Mouse (Mus musculus): Measurements from ENCODE around the gene Kdm4b.

The Kdm4b gene

DNA sequence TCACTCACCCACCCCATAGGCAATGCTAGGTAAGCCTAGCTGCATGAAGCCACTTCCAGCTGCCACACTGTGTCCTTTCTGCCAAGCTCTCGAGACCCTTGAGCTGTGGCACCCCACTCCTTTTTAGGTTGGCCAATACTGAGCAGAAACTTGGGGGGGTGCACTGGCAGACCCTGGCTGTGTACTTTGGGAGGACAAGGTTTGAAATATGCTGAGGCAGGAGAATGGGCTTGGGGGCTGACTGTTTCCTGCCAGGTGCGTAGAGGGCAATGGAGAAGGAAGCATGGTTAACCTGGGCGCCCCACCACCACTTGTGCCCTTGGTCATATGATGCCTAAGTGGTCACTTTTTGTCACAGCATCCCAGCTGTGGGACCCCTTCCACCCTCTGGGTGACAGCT lies 118.9 kb downstream of the Kdm4b start:
- no peak for DNase-seq

DNA sequence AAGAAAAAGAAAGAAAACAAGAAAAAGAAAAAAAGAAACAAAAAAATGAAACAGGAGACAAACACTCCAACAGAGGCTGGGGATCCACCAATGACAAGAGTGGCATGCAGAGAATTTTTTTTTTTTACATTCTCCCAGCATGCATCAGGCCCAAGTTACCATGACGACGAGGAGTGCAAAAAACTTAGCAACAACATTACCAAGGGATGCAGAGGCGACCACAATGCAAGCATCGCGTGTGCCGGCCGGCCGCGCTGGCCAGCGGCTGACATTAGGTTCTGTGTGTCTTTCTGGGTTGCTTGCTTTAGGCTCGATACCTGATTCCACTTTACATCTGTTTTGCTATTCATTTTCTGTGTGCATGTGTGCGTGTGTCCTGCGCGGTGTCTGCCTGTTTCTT lies 119.5 kb downstream of the Kdm4b start:
- no peak for DNase-seq

DNA sequence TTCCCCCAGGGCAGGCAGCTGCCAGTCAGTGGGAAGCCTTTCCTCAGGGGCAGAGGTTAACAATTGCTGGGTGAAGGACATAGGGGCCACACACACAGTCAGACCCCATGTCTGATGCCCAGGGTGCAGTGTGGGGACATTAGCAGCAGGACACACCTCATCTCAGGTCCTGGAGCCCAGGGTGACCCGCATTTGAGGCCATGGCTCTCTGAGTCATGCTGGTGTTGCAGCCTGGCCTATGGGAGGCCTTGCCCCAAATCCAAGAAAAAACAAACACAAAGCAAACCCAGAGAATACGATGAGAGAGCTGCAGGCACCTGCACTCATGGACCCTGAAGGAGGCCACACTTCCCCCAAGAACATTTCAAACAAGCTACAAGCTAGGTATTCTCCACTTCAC lies 121.9 kb downstream of the Kdm4b start:
- DNase-seq, result no peak

Data from spleen, adult 18-20 months (tissue).